Mouse (Mus musculus): Measurements from ENCODE around the gene St3gal3.
A peak's percentile ranks its signal among the peaks of the same experiment; 100 is the strongest.

Gene St3gal3

GRCm38 (mm10) chr4:118138891-118139290 lies 4.2 kb upstream of the St3gal3 start:
- DNase-seq: no peak

- no peak for DNase-seq
These were observed 3.1 kb upstream of the St3gal3 start for GRCm38 (mm10) chr4:118137857-118138256.

GRCm38 (mm10) chr4:118137311-118137710 lies 2.6 kb upstream of the St3gal3 start:
- no peak for DNase-seq

- no peak for DNase-seq
These were observed 700 bp upstream of the St3gal3 start for GRCm38 (mm10) chr4:118135414-118135813.

- DNase-seq: no peak
These were observed 3.4 kb downstream of the St3gal3 start for GRCm38 (mm10) chr4:118131329-118131728.

GRCm38 (mm10) chr4:118123030-118123704 lies 11.5 kb downstream of the St3gal3 start:
- DNase-seq: no peak

- no peak for DNase-seq
These were observed 12.6 kb downstream of the St3gal3 start for GRCm38 (mm10) chr4:118122078-118122477.

GRCm38 (mm10) chr4:118117565-118117964 lies 17.1 kb downstream of the St3gal3 start:
- no peak for DNase-seq

- DNase-seq: no peak
These were observed 18.6 kb downstream of the St3gal3 start for GRCm38 (mm10) chr4:118116098-118116497.

GRCm38 (mm10) chr4:118115132-118115531 lies 19.6 kb downstream of the St3gal3 start:
- no peak for DNase-seq

GRCm38 (mm10) chr4:118112601-118113000 lies 22.1 kb downstream of the St3gal3 start:
- DNase-seq: no peak

- no peak for DNase-seq
These were observed 25.1 kb downstream of the St3gal3 start for GRCm38 (mm10) chr4:118109649-118110048.

GRCm38 (mm10) chr4:118108779-118109178 lies 25.9 kb downstream of the St3gal3 start:
- no peak for DNase-seq

GRCm38 (mm10) chr4:118105256-118106053 lies 29.3 kb downstream of the St3gal3 start:
- no peak for DNase-seq

GRCm38 (mm10) chr4:118103280-118103830 lies 31.4 kb downstream of the St3gal3 start:
- DNase-seq: no peak

GRCm38 (mm10) chr4:118101497-118101896 lies 33.2 kb downstream of the St3gal3 start:
- no peak for DNase-seq

- no peak for DNase-seq
These were observed 34.9 kb downstream of the St3gal3 start for GRCm38 (mm10) chr4:118099637-118100364.

- no peak for DNase-seq
These were observed 36.1 kb downstream of the St3gal3 start for GRCm38 (mm10) chr4:118098571-118098970.

GRCm38 (mm10) chr4:118096069-118096468 lies 38.6 kb downstream of the St3gal3 start:
- no peak for DNase-seq

- no peak for DNase-seq
These were observed 41.8 kb downstream of the St3gal3 start for GRCm38 (mm10) chr4:118092784-118093457.

- no peak for DNase-seq
These were observed 44.3 kb downstream of the St3gal3 start for GRCm38 (mm10) chr4:118090449-118090848.

GRCm38 (mm10) chr4:118089939-118090338 lies 44.8 kb downstream of the St3gal3 start:
- DNase-seq: peak; percentile 13 to 17

GRCm38 (mm10) chr4:118088771-118089170 lies 45.9 kb downstream of the St3gal3 start:
- no peak for DNase-seq

All from thymus, postnatal 36 days (tissue).